In genomic region chr17:79709718-79710117, GRCm38 (mm10) we compare ENCODE assay signal across 17 mouse cellular contexts. TPM values are rescaled to one million over a fixed set of nuclear protein-coding genes. Genes with fewer than 3 reads are reported as not detected.
"Had no signal": no experiment of that assay in that cellular context is flagged by ENCODE, and none has a peak within 500 bp of the region (broad histone marks: within the 10 kb centered on the region; RNA-seq: fewer than 3 reads in every experiment).

No protein-coding gene starts in this region.

- H3K36me3 ChIP-seq: limb, embryonic 12.5 days; limb, embryonic 15.5 days; stomach, embryonic 15.5 days had no signal

- DNase-seq: liver, postnatal 0 days; lung, embryonic 14.5 days; midbrain, embryonic 14.5 days; right cerebral cortex, postnatal 25 days; spleen, adult 18-20 months; thymus, adult 2 months; thymus, postnatal 14 days; thymus, postnatal 4 days had no signal

- ATAC-seq: intestine, postnatal 0 days; liver, postnatal 0 days; lung, postnatal 0 days had no signal

- H3K9ac ChIP-seq: limb, embryonic 12.5 days; limb, embryonic 15.5 days; liver, embryonic 14.5 days; liver, postnatal 0 days; lung, embryonic 14.5 days; stomach, embryonic 15.5 days had no signal

- H3K4me3 ChIP-seq: limb, embryonic 12.5 days; limb, embryonic 15.5 days; stomach, embryonic 15.5 days had no signal

- H3K9me3 ChIP-seq: limb, embryonic 12.5 days; limb, embryonic 15.5 days; stomach, embryonic 15.5 days had no signal

- H3K4me2 ChIP-seq: limb, embryonic 12.5 days; limb, embryonic 15.5 days; liver, embryonic 11.5 days; lung, embryonic 14.5 days; stomach, embryonic 15.5 days had no signal

- H3K27ac ChIP-seq: limb, embryonic 12.5 days; limb, embryonic 15.5 days; liver, embryonic 14.5 days; macrophage; stomach, embryonic 15.5 days had no signal

RNA-seq across cellular contexts. Expression of gene Cyp1b1, which starts 5.1 kb away (rescaled TPM):
- total RNA-seq: neutrophil, adult 5-6 weeks had no signal
